Mouse (Mus musculus): ENCODE data around the gene Ctsl. TPM values are rescaled to one million over a fixed set of nuclear protein-coding genes. Genes with fewer than 3 reads are reported as not detected.

The Ctsl gene
- polyA plus RNA-seq, 1 experiment from 2014 or later: 1,130 TPM

DNA sequence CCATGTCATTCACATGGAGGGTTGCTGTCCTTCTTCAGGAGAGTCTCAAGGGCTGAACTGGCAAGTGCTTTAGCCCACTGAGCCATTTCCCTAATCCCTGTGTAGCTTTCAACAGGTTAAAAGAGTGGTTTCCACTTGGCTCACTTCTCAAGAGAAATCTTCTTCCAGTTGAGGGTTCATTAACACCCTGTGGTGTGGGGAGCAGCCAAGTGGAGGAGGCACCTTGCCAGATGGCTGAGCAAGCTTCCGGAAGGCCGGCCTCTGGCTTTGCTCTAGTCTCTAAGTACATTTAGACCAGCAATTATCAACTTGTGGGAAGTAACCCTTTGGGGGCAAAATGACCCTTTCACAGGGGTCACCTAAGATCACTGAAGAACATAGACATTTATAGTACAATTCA is 52.3 kb downstream of the Ctsl start:
- Histone ChIP-seq H3K4me1 (ENCODE audit: insufficient read depth) (no peaks in the 10 kb centered on the region), H3K27me3 (ENCODE audit: insufficient read depth, low read length) (no peaks in the 10 kb centered on the region), H3K9ac (replicated peaks) (no peak overlapping the region), H3K4me2 (ENCODE audit: low read depth, low read length) (no peak overlapping the region), H3K27ac (ENCODE audit: low read depth) (no peak overlapping the region), H3K9me3 (ENCODE audit: low read length) (no peaks in the 10 kb centered on the region), H3K4me3 (ENCODE audit: low read depth, low read length) (no peak overlapping the region), H3K36me3 (replicated peaks; ENCODE audit: insufficient read depth, low read length) (no peaks in the 10 kb centered on the region)
- DNase-seq: no peak
- WGBS (ENCODE audit: insufficient replicate concordance): 73% methylated on average over 2 of the region's 2 CpGs
- no peak for ATAC-seq
- TF ChIP-seq CTCF (IDR thresholded peaks at IDR 0.05; ENCODE audit: low read depth) (no peak), EP300 (IDR thresholded peaks at IDR 0.05; ENCODE audit: low read depth) (no peak)

- H3K4me1 ChIP-seq (ENCODE audit: insufficient read depth): peaks cover 7% of the 10 kb centered on the region
- no peaks in the 10 kb centered on the region for H3K27me3 ChIP-seq (ENCODE audit: insufficient read depth, low read length)
- no peak overlapping the region for H3K4me3 ChIP-seq (ENCODE audit: low read depth, low read length)
- no peak overlapping the region for H3K9ac ChIP-seq (replicated peaks)
- ATAC-seq (peak; percentile 14), DNase-seq (peak; percentile 26)
- no peaks in the 10 kb centered on the region for H3K9me3 ChIP-seq (ENCODE audit: low read length)
- no peaks in the 10 kb centered on the region for H3K36me3 ChIP-seq (replicated peaks; ENCODE audit: insufficient read depth, low read length)
- TF ChIP-seq CTCF (IDR thresholded peaks at IDR 0.05; ENCODE audit: low read depth): peak; percentile 75
- peak; percentile 35; the same call in 1 of the 2 replicates for TF ChIP-seq EP300 (IDR thresholded peaks at IDR 0.05; ENCODE audit: low read depth)
- H3K4me2 ChIP-seq (ENCODE audit: low read depth, low read length): no peak overlapping the region
- H3K27ac ChIP-seq (ENCODE audit: low read depth): peak overlapping the region; percentile 78
- WGBS (ENCODE audit: insufficient replicate concordance): 1% methylated on average over 3 of the region's 3 CpGs
Observed at GRCm38 (mm10) chr13:64315483-64316050, 55.1 kb downstream of the Ctsl start.

GRCm38 (mm10) chr13:64314041-64314440 is 56.6 kb downstream of the Ctsl start:
- Histone ChIP-seq H3K4me1 (ENCODE audit: insufficient read depth) (peaks cover 19% of the 10 kb centered on the region), H3K27me3 (ENCODE audit: insufficient read depth, low read length) (no peaks in the 10 kb centered on the region), H3K36me3 (replicated peaks; ENCODE audit: insufficient read depth, low read length) (no peaks in the 10 kb centered on the region), H3K9ac (replicated peaks) (no peak overlapping the region), H3K4me3 (ENCODE audit: low read depth, low read length) (no peak overlapping the region), H3K9me3 (ENCODE audit: low read length) (no peaks in the 10 kb centered on the region), H3K27ac (ENCODE audit: low read depth) (peak overlapping the region; percentile 78), H3K4me2 (ENCODE audit: low read depth, low read length) (no peak overlapping the region)
- ATAC-seq (no peak), DNase-seq (no peak)
- 71% methylated on average over 3 of the region's 3 CpGs for WGBS (ENCODE audit: insufficient replicate concordance)
- TF ChIP-seq EP300 (IDR thresholded peaks at IDR 0.05; ENCODE audit: low read depth) (no peak), CTCF (IDR thresholded peaks at IDR 0.05; ENCODE audit: low read depth) (no peak)

DNA sequence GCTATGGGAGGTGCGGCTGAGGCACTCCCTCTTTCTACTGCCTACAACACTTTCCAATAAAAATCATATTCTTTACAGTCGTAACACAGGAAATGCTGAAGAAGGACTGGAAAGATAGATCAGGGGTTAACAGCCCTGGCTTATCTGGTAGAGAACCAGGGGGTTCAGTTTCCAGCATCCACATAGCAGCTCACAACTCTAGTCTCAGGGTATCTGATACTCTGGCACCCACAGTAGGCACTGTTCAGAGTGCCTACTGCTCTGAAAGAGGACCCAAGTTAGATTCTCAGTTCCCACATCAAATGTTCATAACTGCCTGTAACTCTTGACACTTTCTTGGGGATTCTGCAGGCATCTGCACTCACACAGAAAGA is 57.8 kb downstream of the Ctsl start:
- ATAC-seq: no peak
- Histone ChIP-seq H3K9ac (replicated peaks) (peak overlapping the region; percentile 89; the same call in 1 of the 2 replicates), H3K36me3 (replicated peaks; ENCODE audit: insufficient read depth, low read length) (peaks cover 7% of the 10 kb centered on the region), H3K4me3 (ENCODE audit: low read depth, low read length) (peak overlapping the region; percentile 60), H3K4me2 (ENCODE audit: low read depth, low read length) (peak overlapping the region; percentile 74), H3K27ac (ENCODE audit: low read depth) (peak overlapping the region; percentile 98), H3K4me1 (ENCODE audit: insufficient read depth) (peaks cover 19% of the 10 kb centered on the region), H3K27me3 (ENCODE audit: insufficient read depth, low read length) (no peaks in the 10 kb centered on the region), H3K9me3 (ENCODE audit: low read length) (no peaks in the 10 kb centered on the region)
- no peak for DNase-seq
- no peak for TF ChIP-seq EP300 (IDR thresholded peaks at IDR 0.05; ENCODE audit: low read depth)
- TF ChIP-seq CTCF (IDR thresholded peaks at IDR 0.05; ENCODE audit: low read depth): no peak
- WGBS (ENCODE audit: insufficient replicate concordance): 0% methylated on average over 2 of the region's 2 CpGs

DNA sequence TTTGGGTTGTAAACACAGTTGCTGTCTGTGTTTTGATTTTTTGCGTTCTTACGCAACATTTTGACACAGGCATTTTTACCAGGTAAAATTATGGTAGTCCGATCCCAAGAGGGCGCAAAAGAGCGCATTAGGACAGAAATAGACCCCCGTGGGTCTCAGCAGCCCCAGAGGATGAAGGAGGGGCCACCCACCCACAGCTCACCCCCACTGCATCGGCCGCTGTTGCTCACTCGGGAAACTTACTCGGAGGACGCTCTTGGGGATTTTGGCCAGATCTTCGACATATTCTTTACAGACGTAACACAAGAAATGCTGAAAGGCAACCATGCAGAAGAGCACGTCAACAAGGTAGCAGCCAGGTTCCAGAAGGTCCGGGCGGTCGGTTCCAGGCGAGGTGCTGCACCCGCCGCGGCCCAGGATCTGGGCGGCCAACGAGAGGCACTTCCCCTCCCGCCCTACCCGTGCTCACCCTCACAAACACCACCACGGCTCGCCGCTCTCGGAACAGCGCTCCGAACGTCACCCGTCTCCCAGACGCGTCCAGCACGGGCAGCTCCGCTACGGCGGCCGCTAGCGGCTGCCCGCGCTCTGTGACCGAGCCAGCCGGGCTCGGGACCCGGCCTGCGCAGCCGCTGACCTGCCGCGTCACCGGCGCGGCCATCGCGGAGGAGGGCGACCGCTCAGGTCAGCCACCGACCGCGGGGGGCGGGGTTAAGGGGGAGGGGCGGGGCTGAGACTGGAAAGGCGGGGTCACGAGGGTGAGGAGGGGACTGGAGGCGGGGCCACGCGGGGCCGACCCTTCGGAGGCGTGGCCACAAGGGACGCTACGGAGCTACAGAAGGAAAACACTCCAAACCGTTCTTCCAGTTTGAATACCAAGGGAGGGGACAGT is 58.4 kb downstream of the Ctsl start, which contains the start of gene Aaed1:
TSS of gene Aaed1 (minus strand) at position 687 of the 892 bp plus-strand sequence.
- ATAC-seq (peak; percentile 84), DNase-seq (peak; percentile 98)
- H3K9me3 ChIP-seq (ENCODE audit: low read length): no peaks in the 10 kb centered on the region
- peaks cover 13% of the 10 kb centered on the region for H3K36me3 ChIP-seq (replicated peaks; ENCODE audit: insufficient read depth, low read length)
- H3K27ac ChIP-seq (ENCODE audit: low read depth): peak within 1 kb of the TSS; percentile 98
- peak within 1 kb of the TSS; percentile 74 for H3K4me2 ChIP-seq (ENCODE audit: low read depth, low read length)
- WGBS (ENCODE audit: insufficient replicate concordance): under 1% methylated on average over 58 of the region's 74 CpGs
- peak; percentile 50 for TF ChIP-seq CTCF (IDR thresholded peaks at IDR 0.05; ENCODE audit: low read depth)
- TF ChIP-seq EP300 (IDR thresholded peaks at IDR 0.05; ENCODE audit: low read depth): no peak
- H3K4me1 ChIP-seq (ENCODE audit: insufficient read depth): peaks cover 19% of the 10 kb centered on the region
- H3K4me3 ChIP-seq (ENCODE audit: low read depth, low read length): peak within 1 kb of the TSS; percentile 60
- H3K9ac ChIP-seq (replicated peaks): peak within 1 kb of the TSS; percentile 89
- H3K27me3 ChIP-seq (ENCODE audit: insufficient read depth, low read length): no peaks in the 10 kb centered on the region

DNA sequence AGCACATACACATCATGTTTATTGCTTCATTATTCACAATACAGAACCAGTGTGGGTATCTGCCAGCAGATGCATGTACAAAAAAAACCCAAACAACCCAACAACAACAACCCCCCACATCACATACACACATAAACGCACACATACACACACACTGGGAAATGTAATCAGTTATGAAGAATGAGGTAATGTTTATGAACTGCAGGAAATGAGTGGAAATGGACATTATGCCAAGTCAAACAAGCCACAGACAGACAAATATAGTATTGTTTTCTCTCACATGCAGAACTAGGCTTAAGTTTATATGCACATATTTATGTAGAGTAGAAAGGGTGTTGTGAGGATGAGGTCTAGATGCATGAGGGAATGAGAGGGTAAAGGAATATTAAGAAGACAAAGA is 59.4 kb downstream of the Ctsl start:
- peaks cover 16% of the 10 kb centered on the region for H3K36me3 ChIP-seq (replicated peaks; ENCODE audit: insufficient read depth, low read length)
- H3K4me2 ChIP-seq (ENCODE audit: low read depth, low read length): peak overlapping the region; percentile 74
- TF ChIP-seq CTCF (IDR thresholded peaks at IDR 0.05; ENCODE audit: low read depth) (no peak), EP300 (IDR thresholded peaks at IDR 0.05; ENCODE audit: low read depth) (no peak)
- peak overlapping the region; percentile 60 for H3K4me3 ChIP-seq (ENCODE audit: low read depth, low read length)
- no peak for DNase-seq
- H3K9ac ChIP-seq (replicated peaks): peak overlapping the region; percentile 89
- ATAC-seq: no peak
- no peaks in the 10 kb centered on the region for H3K9me3 ChIP-seq (ENCODE audit: low read length)
- peaks cover 19% of the 10 kb centered on the region for H3K4me1 ChIP-seq (ENCODE audit: insufficient read depth)
- 51% methylated on average over 1 of the region's 1 CpGs for WGBS (ENCODE audit: insufficient replicate concordance)
- peak overlapping the region; percentile 98 for H3K27ac ChIP-seq (ENCODE audit: low read depth)
- no peaks in the 10 kb centered on the region for H3K27me3 ChIP-seq (ENCODE audit: insufficient read depth, low read length)

Data from liver, postnatal 0 days (tissue).